Mouse (Mus musculus) kidney, adult 9 months (tissue): ENCODE measurements around the gene Zdhhc16.
A peak's percentile ranks its signal among the peaks of the same experiment; 100 is the strongest.
"Not testable (repeated sequence)": the region's sequence is repeated elsewhere in the genome, so short reads cannot be mapped to it uniquely, and the experiment has no call there.

ENCODE experiments used
- DNase-seq: peaks from one replicate; pipeline ENCODE4 v3.0.0; 2022

Gene Zdhhc16

GRCm38 (mm10) chr19:41913774-41914591, 19.3 kb upstream of the Zdhhc16 start:
- DNase-seq, result no peak

DNA sequence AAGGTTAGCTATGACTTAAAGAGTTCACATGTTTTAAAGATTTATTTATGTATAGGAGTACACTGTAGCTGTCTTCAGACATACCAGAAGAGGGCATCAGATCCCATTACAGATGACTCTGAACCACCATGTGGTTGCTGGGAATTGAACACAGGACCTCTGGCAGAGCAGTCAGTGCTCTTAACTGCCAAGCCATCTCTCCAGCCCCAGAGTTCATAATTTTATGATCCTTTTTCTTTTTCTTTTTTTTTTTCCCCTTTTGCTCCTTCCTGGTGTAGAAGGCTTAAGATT, 18.7 kb upstream of the Zdhhc16 start:
- DNase-seq, result not testable (repeated sequence)

GRCm38 (mm10) chr19:41915294-41915693, 18.0 kb upstream of the Zdhhc16 start:
- no peak for DNase-seq

DNA sequence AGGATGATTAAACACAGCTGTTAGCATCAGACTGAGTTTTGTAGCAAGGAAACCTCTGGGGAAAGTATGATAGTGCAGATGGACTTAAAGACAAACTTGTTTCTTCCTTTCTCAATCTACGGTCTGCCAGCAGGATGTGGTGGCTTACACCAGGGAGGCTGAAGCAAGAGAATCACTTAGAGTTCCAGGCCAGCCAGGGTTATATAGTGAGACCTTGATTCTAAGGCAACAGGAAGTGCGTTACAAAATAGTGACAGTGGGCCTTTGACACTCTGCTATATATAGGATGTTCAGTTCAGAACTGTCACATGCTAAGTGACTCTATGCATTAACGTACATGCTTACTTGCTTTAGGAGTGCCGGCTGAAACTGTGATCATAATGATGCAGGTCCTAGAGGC, 16.4 kb upstream of the Zdhhc16 start:
- DNase-seq, result no peak

- no peak for DNase-seq
These were observed 13.8 kb upstream of the Zdhhc16 start for GRCm38 (mm10) chr19:41919471-41919870.

GRCm38 (mm10) chr19:41920412-41921067, 12.7 kb upstream of the Zdhhc16 start:
- no peak for DNase-seq

GRCm38 (mm10) chr19:41932686-41933085, 594 bp upstream of the Zdhhc16 start:
- no peak for DNase-seq

- no peak for DNase-seq
These were observed 844 bp downstream of the Zdhhc16 start for GRCm38 (mm10) chr19:41934124-41934523.

DNA sequence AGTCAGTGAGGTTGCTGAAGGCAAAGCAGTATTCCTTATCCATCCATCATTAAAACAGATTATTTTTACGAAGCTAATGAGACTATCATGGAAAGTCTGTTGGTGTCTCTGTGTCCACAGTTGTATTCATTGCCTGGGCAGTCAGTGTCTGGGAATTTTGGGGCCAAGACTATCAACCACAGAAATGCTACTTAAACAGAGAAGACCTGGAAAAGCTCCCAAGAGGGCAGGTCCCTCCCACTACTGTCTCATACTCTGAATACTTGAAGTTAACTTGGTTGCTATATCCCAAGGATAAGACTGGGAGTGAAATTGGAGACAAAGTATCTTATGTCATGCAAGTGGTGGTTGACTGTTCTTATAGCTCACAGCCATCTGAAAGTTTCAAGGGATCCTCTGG, 2.6 kb downstream of the Zdhhc16 start:
- DNase-seq, result no peak

DNA sequence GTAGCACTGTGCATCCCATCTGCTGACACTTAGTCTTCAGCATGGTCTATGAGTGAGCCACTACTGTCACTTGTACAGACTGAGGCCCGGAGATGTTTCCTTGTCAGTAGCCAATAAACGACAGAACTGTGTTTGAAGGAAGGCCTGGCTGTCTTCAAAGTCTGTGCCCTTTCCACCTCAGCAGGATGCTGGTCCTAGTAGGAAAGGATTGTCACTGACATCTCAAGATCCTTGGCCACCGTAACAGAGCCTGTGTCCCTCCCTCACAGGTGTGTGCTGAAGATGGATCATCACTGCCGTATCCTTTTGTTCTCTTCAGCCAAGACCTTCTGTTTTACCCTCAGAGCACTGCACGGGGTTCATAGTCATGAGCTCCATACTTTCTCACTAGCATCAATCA, 5.3 kb downstream of the Zdhhc16 start:
- DNase-seq, result no peak

DNA sequence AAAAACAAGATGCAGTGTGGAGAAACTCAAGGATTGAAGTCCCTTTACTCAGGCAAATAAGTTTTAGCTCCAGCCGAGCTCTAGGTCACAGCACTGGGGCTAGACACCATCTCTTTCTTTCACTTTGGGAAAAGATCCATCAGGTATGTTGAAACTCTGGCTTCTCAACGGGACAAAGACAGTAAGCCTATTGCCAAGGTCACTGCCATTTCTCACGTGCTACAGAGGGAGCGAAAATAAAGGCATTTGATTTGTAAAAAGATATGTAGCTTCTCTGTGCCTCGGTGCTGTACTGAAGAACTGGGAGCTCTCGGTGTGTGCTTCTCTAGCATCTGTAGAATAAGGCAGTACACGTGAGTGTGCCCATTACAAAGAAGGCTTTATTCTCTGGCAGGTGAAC, 10.6 kb downstream of the Zdhhc16 start:
- DNase-seq, result no peak

- no peak for DNase-seq
These were observed 19.0 kb downstream of the Zdhhc16 start for GRCm38 (mm10) chr19:41952287-41952686.

DNA sequence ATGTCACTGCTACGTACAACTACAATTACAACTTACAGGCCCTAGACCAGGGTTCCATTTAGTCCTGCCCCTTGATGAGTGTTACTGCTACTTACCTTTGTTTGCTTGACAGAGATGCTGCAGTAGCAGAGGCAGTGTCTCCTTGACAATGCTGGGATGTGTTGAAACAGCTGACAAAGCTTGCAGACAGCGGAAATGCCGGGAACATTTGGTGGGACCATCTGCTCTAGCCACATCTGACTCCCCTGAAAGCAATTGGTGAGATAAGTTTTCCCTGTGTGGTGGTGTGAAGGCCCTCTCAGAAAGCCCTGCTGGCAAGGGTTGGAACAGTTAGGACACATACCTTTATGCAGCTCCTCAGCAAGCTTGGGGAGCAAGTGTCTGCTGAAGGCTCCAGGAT, 20.3 kb downstream of the Zdhhc16 start:
- no peak for DNase-seq

- DNase-seq, result no peak
These were observed 36.3 kb downstream of the Zdhhc16 start for GRCm38 (mm10) chr19:41969618-41970017.

- DNase-seq, result no peak
These were observed 40.9 kb downstream of the Zdhhc16 start for GRCm38 (mm10) chr19:41973891-41974794.

- DNase-seq, result peak; percentile 59
These were observed 47.1 kb downstream of the Zdhhc16 start for GRCm38 (mm10) chr19:41980422-41980818.

GRCm38 (mm10) chr19:41980819-41981594, 47.7 kb downstream of the Zdhhc16 start, which contains the start of gene Mms19:
TSS of gene Mms19 (minus strand) at chr19:41981157.
- DNase-seq, result peak; percentile 100

- no peak for DNase-seq
These were observed 48.3 kb downstream of the Zdhhc16 start, which contains the start of gene Ubtd1 for GRCm38 (mm10) chr19:41981595-41981927. TSS of gene Ubtd1 (plus strand) at chr19:41981763.

DNA sequence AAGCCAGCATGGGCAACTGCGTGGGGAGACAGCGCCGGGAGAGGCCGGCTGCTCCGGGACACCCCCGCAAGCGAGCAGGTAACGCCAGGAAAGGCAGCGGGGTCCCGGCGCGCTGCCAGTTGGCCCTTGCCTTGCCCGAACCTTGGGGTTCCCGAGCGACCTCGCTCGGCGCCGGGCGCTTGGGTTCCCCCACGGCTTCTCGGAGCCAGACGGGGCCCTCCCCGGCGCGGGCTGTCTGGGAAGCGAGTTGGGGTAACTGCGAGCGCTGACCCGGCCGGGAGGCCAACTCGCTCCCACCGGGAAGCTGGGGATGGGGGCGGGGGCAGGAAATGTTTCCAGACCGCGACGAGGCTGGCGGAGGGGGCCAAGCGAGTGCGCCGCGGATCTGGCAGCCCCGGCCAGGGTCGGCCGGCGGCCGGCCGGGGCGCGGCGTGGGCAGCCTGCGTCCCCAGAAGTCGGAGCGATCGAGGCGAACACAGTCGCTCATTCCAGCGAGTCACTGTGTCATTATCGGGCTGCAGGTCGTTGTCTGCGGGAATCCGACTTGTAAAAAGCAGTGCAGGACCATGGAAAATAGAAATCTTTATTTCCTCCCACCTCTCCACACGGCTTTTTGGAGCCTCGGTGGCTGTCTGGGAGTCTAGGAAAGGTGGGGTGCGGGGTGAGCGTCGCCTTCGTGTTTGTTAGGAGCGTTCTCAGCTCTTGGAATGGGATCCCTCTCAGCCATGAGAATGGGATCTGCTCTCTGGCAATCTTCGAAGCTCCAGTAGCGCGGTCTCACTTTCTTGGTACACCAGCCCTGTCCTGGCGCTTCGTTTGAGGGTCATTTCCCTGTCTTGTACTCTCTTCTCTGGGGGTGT, 48.9 kb downstream of the Zdhhc16 start:
- DNase-seq, result peak; percentile 22

GRCm38 (mm10) chr19:41982791-41983150, 49.5 kb downstream of the Zdhhc16 start:
- DNase-seq, result peak; percentile 30

DNA sequence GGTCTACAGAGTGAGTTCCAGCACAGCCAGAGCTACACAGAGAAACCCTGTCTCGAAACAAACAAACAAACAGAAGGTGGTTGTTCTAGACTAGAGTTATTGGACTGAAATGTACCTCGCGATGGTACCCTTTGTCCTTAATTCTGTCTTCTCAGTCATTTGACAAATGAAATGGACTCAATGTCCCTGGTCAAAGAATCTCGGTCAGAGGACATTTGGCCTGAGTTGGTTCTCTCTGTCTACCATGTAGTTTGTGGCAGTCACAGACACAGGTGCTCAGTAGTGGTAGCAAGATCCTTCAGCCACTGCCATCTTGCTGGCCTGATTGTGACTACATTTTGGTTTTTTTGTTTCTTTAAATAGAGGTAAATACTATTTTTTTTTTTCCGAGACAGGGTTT, 52.7 kb downstream of the Zdhhc16 start:
- no peak for DNase-seq

- DNase-seq, result no peak
These were observed 53.9 kb downstream of the Zdhhc16 start for GRCm38 (mm10) chr19:41987206-41987605.
